Mouse (Mus musculus) kidney, adult 18-20 months (tissue): ENCODE measurements around the gene Olfr319.
"Not testable (repeated sequence)": the region's sequence is repeated elsewhere in the genome, so short reads cannot be mapped to it uniquely, and the experiment has no call there.

ENCODE experiments used
- DNase-seq: peaks from one replicate; pipeline ENCODE4 v3.0.0; 2021

The Olfr319 gene

DNA sequence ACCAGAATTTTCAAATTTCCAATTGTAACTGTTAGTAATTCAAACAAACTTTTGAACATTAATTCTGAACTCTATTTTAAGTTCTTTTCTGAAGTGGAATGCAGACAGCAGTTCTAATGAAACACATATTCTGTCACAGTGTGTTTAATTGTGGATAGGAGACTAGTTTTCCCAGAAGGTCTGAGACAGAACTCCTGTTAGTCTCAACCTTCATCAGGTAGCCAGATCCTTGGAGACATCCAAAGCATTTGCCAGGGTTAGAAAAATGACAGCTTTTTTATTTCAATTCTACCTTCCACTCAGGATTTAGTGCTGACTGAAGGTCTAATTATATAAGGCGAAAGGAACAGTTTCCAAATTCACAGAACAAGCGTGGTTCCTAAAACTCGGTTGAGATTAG lies at the start of gene Olfr319:
Olfr319 (plus strand) TSS at position 301 of the 400 bp plus-strand sequence.
- DNase-seq: no peak

DNA sequence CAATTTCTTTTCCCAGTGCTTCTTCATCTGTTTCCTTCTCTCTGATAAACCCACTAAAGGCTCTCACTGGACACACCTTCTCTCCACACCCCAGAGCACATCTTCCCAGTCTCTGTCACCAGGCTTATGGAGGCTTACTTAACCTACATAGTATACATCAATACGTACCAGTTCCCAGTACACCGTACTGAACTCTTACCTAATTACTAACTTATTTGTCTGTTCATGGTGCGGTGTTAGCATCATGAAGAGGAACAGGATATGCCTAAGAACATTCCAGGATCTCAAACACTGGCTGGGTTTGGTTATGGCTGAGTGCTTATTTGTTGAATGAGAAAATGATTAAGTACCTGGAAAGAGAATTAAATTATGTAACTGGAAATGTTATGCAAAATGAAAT lies 43.8 kb upstream of the Olfr319 start:
- DNase-seq: no peak

DNA sequence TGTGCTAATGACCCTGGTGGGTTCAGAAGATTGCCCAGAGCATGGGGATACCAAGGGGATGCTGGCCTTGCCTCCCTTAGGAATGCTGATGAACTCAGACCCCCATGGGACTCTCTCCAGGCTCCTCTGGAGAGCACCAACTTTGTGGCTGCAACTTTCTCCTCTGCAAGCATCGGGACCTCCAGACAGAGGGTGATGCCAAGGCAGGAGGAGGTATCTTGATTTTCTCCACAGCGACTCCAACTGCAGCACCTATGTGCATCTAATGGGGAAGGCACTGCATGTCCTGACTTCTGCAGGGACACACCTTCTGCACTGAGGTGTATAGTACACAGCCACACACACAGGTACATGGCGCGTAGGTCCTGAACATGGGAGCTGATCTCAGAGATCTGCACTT lies 40.4 kb upstream of the Olfr319 start, which contains the start of gene Olfr322:
Olfr322 (plus strand) TSS at position 187 of the 400 bp plus-strand sequence.
- DNase-seq: no peak

DNA sequence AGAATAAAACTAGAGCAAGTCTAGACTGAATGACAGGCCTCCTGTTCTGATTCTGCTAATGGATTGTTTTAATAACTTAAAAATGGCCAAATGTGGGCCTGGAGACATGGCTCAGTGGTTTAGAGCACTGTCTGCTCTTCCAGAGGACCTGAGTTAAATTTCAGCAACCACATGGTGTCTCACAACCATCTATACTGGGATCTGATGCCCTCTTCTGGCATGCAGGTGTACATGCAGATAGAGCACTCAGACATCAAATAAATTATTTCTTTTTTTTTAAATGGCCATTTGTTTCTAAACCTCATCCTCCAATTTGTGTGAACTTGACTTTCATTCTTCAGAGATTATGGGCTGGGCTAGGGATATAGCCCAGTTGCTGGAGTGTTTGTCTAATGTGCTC lies 29.7 kb upstream of the Olfr319 start:
- DNase-seq: no peak

DNA sequence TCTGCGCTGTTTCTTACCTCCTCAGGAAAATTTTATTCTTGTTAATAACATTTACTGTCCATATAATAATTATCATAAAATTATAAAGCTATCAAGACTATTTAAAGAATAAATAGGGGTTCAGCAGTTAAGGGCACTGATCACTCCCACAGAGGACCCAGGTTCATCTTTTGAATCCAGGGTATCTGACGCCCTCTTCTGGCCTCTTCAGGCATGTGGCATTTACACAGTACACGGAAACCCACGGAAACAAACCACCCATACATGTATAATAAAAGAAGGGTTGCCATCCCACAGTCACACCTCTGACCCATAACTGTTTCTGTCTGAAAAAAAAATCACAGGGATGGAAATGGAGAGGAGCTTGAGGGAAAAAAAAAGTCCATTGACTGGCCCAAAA lies 27.1 kb upstream of the Olfr319 start:
- DNase-seq: no peak

DNA sequence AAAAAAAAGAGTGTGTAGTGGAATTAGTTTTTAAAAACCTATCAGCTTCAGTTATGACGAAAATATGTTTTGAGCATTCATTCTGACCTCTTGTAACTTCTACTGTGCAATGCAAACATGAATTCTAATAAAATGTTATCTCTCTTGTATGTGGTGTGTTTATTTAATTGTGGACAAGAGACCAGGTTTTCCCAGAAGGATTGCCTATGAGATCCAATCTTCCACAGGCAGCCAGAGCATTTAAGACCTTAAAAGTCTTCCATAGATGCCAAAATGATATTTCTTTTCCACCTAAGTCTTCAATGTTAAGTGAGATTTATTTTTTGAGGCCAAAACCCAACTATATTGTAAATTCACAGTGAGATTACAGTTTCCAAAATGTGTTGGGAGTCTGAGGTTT lies 18.2 kb upstream of the Olfr319 start, which contains the start of gene Olfr320:
Olfr320 (plus strand) TSS at position 301 of the 400 bp plus-strand sequence.
- no peak for DNase-seq

DNA sequence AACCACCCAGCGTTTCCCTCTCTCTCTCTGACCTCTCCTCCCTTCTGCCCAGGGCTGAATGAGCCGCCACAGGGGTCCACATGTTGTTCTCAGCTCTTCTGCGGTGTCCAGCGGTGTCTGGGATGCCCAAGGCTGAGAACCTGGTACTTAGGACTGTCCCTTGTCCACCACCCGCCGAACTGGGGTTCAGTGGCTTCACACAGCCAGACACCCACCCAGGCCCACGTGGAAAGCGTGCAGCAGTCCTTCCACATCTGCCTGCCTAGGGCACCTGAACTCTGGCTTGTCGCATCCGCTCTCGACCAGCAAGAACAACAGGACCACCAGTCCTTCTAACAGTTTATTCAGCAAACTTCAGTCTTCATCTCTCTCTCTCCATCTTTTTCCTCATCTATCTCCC lies 10.1 kb downstream of the Olfr319 start:
- no peak for DNase-seq

DNA sequence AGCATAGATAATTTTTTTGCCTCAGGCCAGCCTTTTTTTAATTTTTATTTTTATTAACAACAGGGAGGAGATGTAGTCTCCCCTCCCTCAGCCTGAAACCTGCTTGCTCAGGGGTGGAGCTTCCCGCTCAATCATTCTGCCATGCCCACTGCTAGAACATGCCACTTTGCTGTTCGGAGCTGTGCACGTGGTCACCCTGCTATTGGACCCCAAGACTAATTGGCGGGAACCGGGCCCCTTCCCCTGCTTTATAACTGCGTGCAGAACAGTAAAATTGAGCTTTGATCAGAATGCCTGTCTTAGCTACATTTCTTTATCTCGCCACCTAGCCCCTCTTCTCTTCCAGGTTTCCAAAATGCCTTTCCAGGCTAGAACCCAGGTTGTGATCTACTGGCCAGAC lies 18.8 kb downstream of the Olfr319 start:
- DNase-seq: not testable (repeated sequence)

DNA sequence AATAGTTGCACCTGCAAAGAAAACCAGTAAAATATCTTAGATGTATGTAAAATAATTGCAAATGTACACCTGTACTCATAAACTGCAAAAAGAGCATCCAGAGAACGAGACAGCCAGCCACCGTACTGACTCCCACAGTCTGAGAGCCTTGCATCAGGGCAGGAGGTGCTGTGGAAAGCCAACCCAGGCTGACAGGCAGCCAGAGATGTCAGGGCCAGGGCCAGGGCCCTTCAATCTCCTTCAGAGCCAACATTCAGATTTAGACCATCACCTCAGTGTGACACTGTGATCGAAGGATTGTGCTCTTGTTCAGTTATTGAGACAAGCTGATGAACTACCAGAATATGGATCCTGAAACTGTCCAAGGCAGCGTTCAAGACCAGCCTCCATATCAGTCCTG lies 20.7 kb downstream of the Olfr319 start:
- DNase-seq: no peak

DNA sequence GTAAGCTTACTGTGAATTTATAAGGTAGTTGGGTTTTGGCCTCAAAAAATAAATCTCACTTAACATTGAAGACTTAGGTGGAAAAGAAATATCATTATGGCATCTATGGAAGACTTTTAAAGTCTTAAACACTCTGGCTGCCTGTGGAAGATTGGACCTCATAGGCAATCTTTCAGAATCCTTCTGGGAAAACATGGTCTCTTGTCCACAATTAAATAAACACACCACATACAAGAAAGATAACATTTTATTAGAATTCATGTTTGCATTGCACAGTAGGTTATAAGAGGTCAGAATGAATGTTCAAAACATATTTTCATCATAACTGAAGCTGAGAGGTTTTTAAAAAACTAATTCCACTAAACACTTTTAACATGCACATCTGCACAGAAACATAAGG lies 25.0 kb downstream of the Olfr319 start, which contains the start of gene Olfr318:
Olfr318 (minus strand) TSS at position 101 of the 400 bp plus-strand sequence.
- no peak for DNase-seq

DNA sequence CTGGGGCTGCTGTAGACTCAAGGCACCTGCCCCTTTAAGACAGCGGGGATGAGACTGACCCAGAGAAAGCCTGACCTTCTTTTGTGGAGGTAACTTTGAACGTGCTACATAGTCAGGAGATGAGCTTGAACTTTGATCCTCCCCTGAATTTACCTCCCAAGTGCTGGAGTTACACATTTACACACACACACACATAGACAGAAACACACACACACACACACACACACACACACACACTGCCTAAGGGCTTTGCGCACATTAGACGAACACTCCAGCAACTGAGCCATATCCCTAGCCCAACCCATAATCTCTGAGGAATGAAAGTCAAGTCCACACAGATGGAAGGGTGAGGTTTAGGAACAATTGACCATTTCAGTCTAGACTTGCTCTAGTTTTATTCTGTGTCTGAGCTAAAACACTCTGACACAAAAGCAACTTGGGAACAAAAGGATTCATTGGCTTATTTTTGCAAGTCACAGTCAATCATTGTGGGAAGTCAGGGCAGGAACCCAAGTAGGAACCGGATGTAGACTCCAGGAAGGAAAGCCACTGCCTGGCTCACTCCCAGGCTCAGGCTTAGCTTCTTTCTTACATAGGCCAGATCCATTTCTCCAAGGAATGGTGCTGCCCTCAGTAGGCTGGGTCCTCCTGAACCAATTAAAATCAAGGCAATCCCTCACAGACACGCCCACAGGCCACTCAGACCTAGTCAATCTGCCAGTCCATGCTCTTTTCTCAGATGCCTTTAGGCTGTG lies 29.1 kb downstream of the Olfr319 start:
- DNase-seq: peak; percentile 37

DNA sequence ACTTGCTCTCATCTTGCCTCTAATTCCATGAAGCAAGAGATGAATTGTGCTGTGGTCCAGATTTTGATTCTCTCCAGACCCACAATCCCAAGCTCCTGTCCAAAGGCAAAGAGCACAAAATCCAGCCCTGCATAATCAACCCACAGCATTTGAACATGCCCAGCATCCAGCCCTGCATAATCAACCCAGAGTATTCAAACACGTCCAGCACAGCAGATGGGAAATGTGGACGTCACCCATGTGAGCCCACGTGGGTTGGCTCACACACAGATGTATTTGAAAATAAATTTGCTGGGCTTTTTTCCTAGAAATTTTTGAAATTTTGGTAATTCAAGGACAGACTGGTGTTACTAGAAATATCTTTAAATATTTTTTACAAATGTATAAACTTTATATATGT lies 34.4 kb downstream of the Olfr319 start:
- DNase-seq: no peak

DNA sequence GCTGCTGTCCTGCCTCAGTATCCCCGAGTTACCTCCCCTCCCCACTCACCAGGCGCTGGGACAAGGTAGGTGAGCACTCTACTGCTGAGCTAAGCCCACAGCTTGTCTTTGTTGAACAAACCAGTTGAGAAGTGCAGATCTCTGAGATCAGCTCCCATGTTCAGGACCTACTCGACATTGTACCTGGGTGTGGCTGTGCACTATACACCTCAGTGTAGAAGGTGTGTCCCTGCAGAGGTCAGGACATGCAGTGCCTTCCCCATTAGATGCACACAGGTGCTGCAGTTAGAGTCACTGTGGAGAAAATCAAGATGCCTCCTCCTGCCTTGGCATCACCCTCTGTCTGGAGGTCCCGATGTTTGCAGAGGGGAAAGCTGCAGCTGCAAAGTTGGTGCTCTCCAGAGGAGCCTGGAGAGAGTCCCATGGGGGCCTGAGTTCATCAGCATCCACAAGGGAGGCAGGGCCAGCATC lies 39.9 kb downstream of the Olfr319 start, which contains the start of gene Olfr317:
Olfr317 (minus strand) TSS at position 421 of the 471 bp plus-strand sequence.
- DNase-seq: no peak

DNA sequence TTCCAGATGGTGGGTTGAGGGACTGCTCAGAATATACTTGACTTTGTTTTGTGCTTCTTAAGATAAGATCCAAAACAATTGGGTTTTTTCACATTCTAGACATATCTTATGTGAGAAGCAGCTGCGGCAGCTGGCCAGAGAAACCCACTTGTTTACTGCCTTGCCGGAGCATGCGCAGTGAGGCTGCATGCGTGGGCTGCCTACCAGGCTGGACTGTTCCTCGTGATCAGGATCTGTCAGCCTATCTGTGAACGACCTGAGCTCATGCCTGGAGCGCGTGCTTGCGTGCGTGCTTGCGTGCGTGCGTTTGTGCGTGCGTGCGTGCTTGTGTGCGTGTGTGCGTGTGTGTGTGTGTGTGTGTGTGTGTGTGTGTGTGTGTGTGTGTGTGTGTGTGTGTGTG lies 52.1 kb downstream of the Olfr319 start:
- DNase-seq: not testable (repeated sequence)

DNA sequence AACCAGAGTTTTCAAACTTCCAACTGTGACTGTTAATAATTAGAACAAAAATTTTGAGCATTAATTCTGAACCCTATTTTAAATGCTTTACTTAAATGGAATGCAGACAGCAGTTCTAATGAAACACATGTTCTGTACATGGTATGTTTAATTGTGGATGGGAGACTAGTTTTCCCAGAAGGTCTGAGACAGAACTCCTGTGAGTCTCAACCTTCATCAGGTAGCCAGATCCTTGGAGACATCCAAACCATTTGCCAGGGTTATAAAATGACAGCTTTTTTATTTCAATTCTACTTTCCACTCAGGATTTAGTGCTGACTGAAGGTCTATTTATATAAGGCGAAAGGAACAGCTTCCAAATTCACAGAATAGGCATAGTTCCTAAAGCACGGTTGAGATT lies 53.5 kb downstream of the Olfr319 start, which contains the start of gene Olfr316:
Olfr316 (plus strand) TSS at position 301 of the 400 bp plus-strand sequence.
- DNase-seq: no peak
